Mouse (Mus musculus): ENCODE measurements around the gene Engase.
A peak's percentile ranks its signal among the peaks of the same experiment; 100 is the strongest.

Engase gene

DNA sequence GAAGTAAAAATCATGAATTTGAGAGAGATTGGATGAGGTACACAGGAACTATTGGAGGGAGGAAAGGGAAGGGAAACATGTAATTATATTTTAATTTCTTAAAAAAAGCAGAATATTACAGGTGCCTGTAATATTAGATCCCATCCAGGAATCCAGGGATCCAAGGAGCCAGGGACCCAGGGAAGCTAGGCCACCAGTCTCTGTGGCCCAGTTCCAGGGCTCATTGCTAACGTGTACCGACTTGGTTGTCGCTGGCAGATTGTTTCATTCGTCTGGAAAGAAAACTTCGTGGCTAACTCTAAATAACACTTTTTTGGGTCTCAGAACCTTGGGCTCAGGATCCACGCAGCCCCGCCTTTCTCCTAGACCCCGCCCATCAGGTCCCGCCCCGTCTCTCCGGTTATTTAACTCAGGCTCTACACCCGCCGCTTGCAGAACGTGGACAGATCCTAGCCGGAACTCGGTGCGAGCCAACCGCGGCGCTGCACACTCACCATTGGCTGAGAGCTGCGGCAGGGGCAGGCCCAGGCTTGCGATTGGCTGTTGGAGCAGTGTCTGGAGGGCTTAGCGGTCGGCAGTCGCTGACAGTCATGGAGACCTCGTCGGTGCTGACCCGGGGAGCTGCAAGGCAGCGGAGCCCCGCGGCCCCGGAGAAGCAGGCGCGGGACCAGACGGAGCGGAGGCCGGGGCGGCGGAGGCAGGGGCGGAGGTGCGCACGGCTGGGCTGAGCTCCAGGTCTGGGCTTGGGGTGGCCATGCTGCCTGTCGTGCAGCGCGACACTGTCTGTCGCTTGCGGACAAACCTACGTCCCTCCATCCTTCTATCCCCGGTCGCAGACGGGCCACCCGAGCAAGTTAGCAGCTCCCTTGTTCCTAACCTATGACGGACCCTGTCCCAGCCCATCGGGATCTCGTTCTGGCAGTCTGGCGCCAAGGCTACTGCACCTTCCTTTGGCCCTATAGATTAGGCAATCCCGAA lies at the start of gene Engase:
TSS of gene Engase (plus strand) at position 434 of the 978 bp plus-strand sequence.
- DNase-seq (ENCODE audit: low read depth, low spot score) = peak; percentile 95

DNA sequence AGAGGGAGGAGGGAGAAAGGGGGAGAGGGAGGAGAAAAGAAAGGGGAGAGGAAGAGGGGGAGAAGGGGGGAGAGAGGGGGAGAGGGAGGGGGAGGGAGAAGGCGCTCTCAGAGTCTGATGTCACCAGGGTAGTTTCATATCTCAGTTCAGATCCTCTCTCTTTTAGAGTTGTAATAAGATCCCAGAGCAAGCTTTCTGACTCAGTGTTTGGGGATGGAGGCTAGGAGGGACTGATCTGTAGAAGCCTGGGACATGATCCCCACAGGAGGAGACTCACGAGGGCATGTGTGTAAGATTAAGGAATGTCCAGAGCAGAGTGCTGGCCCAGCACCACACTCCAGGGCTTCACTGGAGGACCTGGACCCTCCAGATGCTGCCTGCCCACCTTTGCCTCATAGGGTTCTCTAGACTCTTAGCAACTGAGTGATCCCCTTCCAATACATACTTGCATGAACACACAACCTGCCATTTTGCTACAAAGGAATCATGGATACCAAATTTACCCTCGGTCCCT lies 49.3 kb upstream of the Engase start:
- no peak for DNase-seq (ENCODE audit: low read depth, low spot score)

DNA sequence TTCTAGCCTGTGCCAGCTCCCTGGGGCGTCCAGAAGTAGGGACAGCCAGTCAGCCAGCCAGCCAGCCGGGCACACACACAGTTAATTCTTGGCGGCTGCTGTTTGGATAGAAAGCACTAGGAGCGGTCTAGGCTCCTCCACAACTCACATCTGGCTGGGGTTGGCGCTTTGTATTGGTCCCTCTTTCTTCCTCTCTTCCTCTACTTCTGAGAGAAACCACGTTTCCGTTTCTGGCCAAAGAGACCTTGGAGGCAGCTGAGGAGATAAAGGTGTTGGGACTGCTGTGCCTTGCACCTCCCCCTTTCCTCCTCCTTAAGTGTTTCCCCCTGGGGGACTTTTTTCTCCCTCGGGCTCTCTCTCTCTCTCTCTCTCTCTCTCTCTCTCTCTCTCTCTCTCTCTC lies 48.6 kb upstream of the Engase start, which contains the start of gene C1qtnf1:
TSS of gene C1qtnf1 (plus strand) at position 218 of the 400 bp plus-strand sequence.
- peak; percentile 34 for DNase-seq (ENCODE audit: low read depth, low spot score)

DNA sequence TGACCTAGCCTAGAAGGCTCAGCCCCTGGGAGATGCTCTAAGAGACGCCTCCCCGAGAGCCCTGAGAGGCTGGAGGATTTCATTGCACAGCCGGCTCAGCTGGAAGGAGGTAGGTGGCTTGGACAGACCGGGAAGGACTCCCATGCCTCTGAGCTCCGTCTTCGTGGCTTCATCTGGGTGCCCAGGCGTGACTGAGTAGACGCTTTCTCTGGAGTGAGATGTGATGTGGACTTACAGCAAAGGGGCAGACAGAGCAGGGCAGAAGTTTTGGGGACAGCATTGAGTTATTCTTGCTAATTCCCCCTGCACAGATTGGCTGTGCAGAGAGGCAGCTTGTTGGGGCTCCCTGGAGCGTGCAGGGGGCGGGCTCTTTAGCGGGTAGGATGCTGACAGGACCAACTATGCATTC lies 48.2 kb upstream of the Engase start:
- no peak for DNase-seq (ENCODE audit: low read depth, low spot score)

DNA sequence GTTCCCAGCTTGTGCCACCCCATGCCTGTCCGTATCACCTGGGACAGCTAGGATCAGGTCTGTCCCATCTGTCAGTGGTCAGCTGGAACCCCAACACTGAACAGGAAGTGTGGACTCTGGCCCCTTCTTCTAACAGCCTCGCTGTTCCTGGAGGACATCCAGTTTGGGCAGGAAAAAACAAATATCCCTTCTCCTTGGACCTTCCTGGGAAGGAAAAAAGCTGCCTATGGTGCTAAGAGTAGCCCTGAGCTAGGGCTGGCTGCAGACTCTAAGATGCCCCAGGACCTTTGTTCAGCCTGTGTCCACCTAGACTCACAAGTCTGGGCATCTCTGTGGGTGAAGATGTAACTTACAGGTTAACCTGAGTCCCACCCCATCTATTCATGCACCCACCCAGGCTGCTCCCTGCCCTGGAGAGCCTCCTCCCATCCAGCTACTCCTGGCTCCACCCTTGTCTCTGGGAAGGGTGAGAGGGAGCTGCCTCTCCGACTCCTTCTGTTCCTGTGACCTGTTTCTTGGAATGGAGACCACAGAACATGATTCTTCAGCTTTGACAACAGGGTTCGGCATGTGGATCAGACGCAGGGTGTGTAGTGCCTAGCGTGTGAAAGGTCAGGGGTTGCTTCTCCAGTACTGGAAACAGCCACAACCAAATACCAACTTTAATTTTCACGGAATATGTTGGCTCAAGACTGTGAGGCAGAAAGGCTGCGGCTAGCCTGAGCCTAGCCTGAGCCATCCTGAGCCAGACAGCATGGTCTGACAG lies 47.5 kb upstream of the Engase start:
- DNase-seq (ENCODE audit: low read depth, low spot score) = no peak

DNA sequence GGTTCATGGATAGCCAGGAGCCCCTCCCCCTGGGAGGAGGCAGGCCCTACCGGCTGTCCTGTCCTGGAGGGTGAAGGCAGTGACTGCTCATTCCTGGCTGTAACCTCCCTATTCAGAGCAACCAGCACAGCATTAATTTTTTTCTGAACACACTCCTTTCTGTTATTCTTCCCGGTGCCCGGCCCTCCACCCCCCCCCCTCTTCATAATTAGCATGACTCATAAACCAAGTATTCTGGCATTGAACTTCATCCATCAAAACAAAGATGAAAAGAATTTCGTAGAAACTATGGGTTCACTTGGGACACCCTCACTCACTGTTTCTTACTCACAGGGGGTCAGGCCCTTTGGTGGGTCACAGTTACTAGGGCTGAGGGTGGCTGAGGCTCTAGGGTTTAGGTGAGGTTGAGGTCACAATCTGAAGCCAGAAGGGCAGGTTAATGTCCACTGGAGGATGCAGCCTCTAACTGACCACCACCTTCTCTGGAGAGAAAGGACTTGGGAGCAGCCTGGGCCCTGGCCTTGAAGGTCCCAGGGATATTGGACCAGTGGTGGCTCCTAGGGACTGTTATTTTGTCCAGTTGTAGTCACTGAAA lies 46.2 kb upstream of the Engase start:
- no peak for DNase-seq (ENCODE audit: low read depth, low spot score)

DNA sequence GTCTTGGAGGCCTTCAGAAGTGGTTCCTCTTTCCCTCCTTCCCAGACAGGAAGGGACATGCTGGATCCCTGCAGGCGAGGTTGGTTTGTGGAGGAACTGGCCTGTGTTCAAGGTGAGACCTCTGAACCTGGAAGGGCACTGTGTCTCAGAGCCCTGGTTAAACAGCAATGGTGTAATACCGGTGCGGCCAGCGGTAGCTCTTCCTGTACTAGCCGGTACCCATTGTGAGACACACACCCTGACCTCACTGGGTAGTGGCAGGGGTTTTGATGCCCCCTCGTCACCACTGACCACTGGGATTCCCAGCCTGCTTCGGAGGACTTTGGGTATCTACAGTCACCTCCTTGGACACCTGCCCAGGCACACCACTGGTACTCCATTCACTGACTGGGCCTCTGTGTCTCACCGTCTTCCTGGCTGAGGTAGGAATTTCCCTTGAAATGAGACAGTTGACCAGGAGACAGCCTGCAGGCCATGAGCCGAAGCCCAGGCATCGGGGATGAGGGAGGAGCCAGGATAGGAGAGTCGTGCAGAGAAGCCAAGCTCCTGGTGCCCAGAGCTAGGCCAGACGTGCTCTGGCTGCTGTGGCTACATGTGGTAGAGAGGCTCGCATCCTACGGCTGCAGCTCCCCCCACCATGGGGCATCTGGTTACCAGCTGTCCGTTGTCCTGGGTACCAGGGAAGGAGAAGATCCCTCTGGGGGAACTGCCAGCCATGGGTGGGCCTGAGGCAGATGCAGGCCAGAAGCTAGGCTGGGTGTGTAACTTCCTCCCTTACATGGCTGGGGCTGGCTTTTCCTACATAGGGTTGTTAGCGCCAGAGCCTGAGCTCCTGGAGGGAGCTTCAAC lies 45.3 kb upstream of the Engase start:
- no peak for DNase-seq (ENCODE audit: low read depth, low spot score)

DNA sequence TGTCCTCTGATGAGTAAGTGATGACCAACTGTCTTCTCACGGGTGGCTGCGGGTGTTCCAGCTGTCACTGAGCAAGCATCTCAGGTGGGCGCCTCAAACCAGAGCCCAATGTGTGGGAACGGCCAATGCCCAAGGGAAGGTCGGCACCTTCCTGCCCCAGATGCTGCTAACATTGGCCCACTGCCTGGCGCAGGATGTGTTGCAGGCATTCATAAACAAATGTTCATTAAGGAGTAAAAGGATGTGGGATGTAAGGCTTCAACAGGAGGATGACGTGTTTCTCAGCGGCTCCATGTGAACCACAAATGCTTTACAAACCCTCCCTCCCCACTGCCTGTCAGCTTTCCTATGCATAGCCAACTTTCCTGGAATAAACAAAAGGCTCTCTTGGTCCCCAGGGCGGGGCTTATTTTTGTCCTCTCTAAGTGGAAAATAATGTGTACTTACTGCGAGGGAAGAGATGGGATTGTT lies 43.2 kb upstream of the Engase start:
- no peak for DNase-seq (ENCODE audit: low read depth, low spot score)

DNA sequence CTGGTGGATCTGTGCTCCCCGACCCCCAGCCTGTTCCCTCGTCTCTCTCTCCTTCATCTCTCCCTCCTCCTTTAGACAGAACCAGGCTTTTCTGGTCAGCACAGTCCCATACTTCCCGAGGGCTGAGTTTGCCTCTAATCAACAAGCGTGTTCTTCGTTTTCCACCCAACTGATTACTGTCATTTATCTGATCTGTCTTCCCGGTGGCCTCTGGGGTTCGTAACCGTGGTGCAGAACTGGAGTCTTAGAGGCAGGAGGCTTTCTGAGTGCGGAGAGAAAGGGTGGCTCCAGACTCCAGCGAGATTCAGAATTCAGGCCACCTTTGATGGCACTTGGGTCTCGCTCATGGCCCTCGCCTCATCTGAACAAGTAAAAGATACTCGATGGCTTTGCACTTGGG lies 42.5 kb upstream of the Engase start:
- DNase-seq (ENCODE audit: low read depth, low spot score) = no peak

DNA sequence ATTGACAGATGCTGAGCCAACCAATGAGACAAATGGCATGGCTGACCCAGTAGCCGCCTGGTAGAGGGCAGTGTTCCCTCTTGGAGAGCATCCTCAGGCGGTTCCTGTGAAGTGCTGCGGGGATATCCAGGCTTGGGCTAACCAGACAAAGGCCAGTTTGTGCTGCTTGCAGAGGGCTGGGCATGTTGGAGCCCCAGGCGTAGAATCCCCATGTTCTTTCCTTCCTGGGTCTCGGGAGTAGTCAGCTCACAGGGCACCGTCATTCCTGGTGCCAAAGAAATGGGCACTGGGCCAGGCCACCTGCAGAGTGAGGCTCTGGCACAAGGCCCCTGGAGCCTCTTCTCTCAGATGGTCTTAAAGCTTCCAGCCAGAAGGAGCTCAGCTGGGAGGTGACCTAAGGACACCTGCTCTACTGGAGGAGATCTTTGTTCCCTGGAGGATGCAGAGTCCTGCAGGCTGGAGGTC lies 40.1 kb upstream of the Engase start:
- DNase-seq (ENCODE audit: low read depth, low spot score) = no peak

DNA sequence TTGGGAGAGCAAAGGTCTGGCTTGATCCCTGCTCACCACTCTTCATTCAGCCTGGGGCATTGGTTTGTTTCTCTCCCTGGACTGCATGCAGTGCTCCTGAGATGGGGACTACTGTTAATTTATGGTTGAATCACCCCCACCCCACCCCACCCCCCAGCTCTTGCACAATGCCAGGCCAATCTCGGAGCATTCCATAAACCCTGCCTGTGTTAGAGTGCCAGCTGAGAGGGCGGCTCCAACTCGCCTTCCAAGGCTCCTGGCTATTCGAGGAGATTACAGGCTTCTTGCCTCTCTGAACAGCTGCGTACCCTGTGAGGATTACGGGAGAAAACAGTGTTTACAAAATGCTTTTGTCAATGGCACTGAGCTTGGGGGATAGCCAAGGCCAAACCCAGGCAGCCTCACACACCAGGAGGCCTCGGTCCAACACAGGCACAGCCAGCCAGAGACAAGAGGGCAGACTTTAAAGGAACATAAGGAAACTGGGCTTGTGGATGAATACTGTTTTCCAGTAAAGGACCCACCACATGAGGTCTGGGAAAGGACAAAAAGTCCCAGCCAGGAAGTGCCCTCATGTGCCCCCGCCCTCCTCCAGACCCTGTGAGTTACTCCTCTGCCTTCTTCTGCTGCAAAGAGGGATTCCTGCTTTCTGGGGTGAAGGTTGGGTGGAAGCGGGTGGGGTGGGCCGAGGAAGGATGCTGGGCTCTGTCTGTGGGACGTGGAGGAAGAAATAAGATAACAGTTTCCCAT lies 37.8 kb upstream of the Engase start:
- DNase-seq (ENCODE audit: low read depth, low spot score) = no peak

DNA sequence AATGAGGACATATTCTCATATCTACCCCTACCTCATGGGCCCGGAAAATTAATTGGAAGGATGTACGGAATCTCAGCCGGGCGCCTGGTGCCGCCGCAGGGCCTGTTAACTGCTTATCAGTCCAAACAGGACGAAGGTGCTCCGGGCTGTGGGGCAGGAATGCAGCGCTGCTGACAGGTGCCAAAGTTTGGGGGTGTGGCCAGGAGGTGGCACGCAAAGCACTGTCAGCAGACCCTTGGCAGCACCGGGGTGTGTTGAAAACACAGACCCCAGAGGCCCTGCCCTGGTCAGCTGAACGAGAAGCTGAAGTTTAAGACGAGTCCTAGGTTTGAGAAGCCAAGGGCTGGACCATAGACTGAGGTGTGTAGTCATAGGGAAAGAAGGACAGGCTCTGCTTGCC lies 33.9 kb upstream of the Engase start:
- no peak for DNase-seq (ENCODE audit: low read depth, low spot score)

DNA sequence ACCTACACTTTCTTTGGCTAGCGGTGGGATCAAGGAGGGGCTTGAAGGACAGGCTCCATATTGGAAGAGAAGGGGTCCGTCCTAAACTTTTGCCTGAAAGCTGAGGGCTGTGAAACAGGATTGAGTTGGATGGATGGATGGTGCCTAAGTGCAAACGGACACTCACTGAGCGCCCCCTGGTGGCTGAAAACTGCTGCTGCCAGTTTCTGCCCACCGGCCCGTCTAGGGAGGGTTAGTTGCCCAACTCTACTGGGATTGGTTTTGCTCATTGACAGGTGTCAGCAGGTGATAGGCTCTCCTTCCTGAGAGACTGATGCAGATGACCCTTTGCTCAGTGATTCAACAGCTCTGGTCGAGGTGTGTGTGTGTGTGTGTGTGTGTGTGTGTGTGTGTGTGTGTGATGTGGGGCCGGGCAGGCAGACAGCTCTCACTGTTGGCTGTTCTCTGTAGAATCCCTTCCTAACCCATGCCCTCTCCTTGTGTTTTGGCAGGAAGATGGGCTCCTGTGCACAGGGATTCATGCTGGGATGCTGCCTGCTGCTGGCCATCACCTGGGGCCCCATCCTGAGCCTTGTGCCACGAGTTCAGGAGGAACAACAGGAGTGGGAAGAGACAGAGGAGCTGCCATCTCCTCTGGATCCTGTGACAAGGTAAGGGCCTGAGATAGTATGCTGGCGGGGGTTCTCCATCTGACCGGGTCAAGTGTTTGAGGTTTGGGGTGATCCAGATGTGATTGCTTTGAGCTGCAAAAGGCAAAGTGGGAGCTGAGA lies 33.2 kb upstream of the Engase start:
- DNase-seq (ENCODE audit: low read depth, low spot score) = peak; percentile 80

DNA sequence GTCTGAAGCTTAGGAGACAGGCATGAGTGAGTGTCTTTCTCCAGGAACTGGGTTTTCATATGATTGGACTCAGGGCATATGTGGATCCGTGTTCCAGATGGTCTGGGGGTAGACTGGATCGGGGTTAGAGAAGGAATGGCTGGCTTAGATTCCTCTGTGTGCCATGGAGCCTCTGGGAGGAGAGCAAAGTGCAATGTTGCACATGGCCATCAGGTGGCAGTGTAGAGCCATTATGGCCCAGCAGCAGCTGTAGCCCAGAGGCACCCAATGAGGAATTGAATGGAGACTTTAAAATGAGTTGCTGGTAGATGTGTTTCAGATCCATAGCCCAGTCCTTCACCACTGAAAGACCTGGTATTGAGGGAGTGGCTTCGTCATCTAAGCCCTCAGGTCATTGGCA lies 30.8 kb upstream of the Engase start:
- DNase-seq (ENCODE audit: low read depth, low spot score) = peak; percentile 87

DNA sequence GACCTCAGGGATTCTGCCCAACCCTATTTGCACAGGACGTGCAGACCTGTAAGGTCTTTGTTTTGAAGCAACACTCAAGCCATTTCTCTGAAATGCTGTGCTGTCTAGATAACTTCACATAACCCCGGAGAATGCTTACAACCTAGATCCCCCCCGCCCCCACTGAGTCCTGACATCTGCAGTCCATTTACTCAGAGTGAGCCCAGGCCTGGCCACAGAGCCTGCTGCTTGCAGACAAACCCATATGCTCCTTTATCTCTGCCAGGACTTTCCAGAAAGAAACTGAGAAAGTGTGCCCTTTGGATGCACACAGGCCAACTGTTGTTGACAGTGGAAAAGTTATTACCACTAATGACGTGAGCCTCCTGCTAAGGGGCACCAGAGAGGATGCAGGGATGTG lies 29.3 kb upstream of the Engase start:
- DNase-seq (ENCODE audit: low read depth, low spot score) = no peak

DNA sequence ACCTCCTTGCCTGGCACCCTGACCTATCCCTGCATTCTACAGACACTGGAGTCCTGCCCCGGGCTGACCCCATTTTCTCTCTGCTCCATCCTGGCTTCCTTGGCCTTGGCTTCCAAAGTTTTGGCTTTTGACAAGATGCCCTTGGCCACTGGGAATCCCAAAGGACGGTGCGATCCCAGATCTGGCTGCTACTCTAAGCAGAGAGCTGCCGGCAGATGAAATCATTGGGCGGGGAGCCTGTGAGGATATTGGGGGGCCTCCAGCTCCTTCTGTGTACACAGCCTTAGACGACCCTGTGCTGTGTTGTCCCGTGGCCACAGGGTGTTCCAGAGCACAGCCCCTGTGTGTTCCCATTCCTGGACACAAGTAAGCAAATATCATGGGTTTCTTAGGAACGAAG lies 28.2 kb upstream of the Engase start:
- no peak for DNase-seq (ENCODE audit: low read depth, low spot score)

DNA sequence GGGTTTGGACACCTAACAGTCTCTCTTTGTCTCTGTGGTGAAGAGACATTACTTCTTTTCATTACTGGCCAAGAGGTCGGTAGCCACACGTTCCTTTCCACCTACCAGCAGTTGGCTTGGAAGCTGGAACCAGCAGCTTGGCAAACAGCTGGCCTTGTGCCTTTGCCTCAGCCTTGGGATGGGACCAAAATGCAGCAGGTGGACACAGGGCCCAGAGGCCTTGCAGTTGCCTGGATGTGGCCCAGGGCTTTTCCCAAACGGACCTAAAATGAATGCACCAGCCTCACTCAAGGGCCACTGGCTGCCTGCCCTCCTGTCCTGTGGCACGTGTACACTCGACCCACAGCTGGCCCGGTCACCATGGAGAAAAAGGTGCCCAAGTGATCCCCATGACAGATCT lies 25.4 kb upstream of the Engase start:
- DNase-seq (ENCODE audit: low read depth, low spot score) = no peak

DNA sequence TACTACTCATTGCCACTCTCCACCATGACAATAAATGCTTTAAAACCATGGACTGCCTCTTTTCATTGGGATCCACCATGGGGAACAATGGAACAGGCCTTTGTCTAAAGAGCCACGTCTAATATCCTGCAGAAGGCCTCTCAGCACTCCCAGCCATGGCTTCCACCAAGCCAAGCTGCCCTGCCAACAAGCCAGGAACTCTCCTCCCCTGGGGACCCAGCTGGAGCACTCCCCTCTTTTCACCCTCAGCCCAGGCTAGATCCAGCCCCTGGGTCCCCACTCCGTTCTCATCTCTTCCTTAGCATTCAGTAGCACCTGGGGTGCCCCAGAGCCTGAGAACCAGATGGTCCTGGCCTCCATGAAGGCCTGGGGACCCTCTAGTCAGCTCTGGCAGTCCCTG lies 23.7 kb upstream of the Engase start:
- no peak for DNase-seq (ENCODE audit: low read depth, low spot score)
